Mouse (Mus musculus): ENCODE results near the gene Spag8. TPM values are rescaled to one million over a fixed set of nuclear protein-coding genes. Genes with fewer than 3 reads are reported as not detected.

The Spag8 gene
- polyA plus RNA-seq (2017; shearing (Covaris generic)), result not detected

DNA sequence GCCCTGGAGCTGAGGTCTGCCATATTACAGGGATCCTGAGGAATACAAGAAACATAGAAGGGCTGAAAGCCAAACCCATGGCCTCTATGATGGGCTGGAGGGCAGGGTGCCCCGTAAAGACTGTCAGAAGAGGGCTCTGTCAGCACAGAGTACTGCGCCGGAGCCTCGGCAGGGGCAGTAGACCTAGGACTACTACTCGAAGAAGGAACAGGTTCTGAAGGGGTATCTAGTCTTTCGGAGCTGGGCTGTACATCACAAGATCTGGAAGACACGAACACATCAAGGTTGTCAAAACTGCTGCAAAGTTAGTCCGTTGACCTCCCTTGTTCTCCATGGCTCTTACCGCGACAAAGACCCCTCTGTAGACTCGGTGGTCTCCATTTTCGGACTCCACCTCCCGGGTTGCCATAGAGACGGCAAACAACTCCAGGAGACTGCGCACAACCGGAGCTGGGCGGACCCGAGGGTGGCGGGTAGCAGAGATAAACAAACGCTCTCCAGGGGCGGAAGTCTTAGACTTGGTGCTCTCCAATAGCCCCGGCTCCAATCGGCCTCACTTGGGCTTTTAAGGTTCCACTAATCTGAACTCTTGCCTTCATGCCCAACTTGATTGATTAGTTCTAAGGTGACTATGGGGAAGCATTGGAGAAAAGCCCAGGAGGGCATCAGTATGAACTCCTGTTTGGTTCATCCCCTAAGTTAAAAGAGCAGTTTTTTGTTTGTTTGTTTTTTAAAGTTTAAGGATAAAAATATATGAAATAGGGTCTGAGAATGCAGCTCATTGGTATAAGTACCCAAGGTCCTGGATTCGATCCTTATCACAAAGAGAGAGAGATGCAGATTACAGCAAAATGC, at the start of gene Spag8:
TSS of gene Spag8 (minus strand) at position 434 of the 855 bp plus-strand sequence.
- no peak for ATAC-seq

DNA sequence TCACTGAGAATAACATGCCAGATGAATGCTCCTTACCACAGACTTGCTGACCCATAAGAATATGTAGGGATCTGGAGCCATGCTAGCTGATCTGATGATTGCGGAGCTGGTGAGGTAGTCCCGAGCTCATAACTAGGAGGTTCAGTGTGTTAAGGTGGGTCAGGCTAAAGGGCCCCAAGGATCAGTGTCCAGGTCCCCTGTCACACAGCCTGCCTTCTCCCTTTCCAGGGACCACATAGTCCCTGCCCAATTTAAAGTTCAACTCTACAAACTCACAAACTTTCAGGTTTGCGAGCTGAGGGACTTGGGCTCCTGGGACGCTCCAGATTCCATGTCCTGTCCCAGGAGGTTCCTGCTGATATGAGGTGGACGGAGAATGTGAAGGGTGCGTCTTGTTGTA, 47.3 kb upstream of the Spag8 start, which contains the start of gene Olfr70:
TSS of gene Olfr70 (minus strand) at position 101 of the 400 bp plus-strand sequence.
- no peak for ATAC-seq

- ATAC-seq, result no peak
These were observed 43.2 kb upstream of the Spag8 start for GRCm38 (mm10) chr4:43696561-43696960.

DNA sequence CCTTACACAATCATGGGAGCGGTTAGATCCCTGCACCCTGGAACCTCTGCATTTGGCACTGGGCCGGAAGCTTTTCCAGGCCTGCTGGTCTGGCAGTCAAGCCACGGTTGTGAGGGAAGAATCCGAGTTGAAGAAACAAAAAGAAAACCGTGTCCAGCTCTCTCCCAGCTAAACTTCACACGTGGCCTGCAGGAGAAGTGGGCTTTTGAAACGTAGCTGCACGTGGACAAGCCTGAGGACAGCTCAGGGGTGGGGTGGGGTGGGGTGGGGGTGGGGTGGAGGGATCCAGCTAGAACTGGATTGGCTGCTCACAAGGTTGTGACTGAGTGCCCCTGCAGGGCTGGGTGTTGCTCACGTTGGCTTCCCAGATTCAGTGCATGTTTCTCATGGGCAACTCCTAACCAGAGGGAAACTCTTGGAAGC, 41.9 kb upstream of the Spag8 start:
- ATAC-seq, result no peak

GRCm38 (mm10) chr4:43694439-43695248, 41.2 kb upstream of the Spag8 start:
- no peak for ATAC-seq

DNA sequence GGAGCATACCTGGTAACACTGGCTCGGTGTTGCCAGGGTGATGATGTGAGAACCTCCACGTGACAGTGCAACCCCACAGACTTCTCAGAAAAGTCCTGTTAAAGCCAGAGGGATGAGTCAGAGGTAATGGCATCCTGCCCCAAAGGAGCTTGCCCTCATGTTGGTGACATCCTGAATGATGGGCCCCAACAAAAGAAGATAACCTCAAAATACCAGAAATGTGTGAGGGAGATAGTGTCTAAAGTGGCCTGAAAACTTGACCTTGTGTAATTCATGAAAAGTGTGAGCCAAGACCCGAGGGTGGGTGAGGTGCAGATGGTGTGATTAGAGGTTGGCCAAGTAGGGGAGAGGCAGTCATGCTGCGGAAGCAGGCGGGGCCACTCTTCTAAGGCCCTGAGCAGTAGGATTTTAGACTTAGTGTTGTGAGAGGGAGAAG, 40.4 kb upstream of the Spag8 start:
- no peak for ATAC-seq

DNA sequence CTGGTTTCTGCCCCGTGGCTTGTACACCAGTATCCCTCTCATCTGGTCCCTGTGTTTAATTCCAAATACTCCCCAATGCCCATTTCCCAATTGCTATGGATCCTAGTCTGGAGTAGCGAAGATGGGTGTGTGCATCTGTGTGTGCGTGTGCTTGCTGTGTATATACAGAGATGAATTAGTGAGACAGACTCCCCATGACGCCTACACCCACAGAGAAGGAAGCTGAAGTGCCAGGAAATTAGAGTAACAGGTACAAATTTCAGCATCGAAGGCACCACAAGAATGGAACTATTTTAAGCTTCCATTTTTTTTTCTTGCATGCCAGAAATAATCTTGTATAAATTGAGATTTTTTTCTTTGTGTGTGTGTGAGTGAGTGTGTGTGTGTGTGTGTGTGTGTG, 37.6 kb upstream of the Spag8 start:
- no peak for ATAC-seq

GRCm38 (mm10) chr4:43690021-43690420, 36.6 kb upstream of the Spag8 start:
- no peak for ATAC-seq

GRCm38 (mm10) chr4:43679416-43680043, 26.1 kb upstream of the Spag8 start:
- no peak for ATAC-seq

GRCm38 (mm10) chr4:43678541-43678940, 25.1 kb upstream of the Spag8 start:
- ATAC-seq, result no peak

- no peak for ATAC-seq
These were observed 22.2 kb upstream of the Spag8 start for GRCm38 (mm10) chr4:43675608-43676007.

DNA sequence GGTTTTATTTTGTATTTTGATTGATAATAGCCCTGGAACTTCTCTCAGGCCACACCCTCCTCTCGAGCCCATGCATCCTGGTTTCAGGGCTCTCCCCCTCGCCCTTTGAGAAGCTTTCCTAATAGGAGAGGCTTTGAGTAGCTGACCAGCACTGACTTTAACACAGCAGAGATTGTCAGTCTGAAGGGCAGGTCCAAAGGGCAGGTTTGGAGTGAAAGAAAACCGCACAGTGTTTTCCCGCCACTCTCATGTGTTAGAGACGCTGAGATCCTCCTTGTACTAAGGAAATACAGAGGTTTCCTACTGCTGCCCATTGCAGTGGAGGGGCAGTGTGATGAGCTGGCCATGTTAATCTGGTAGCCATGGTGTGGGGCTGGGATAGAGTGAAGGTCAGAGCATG, 21.6 kb upstream of the Spag8 start:
- ATAC-seq, result no peak

GRCm38 (mm10) chr4:43673703-43674102, 20.3 kb upstream of the Spag8 start:
- no peak for ATAC-seq

DNA sequence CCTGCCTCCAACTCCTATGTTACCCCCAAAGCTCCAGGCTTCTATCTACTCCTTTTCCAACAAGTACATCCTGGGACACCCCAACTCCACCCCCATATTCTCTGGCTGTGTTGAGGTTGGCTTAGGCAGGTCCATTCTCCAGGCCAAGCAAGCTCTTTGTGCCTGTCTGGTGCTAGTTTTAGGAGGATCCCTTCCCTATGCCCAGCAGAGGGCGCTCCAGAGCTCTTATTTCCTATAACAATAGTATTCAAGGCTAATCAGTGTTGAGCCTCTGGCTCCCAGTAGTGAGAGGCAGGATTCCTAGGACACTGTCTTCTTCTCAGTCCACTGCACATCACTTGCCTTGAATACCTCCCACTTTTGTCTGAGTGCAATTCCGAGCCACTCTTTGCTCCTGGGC, 18.7 kb upstream of the Spag8 start:
- no peak for ATAC-seq

DNA sequence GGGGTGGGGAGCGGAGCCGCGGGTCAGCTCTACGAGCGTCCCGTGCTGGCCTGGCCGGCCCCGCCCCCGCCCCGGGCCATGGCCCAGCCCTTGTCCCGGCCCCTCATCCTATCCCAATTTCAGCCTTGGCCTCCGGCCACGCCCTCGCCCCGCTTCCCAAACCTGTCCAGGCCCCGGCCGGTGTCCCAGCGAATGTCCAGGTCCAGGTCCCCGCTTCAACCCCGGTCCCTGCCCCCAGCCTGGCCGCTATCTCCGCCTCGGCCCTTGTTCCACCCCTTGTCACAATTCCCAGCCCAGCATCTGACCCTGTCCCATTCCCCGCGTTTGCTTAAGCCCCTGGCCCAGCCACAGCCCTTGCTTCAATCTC, 16.0 kb upstream of the Spag8 start:
- ATAC-seq, result no peak

GRCm38 (mm10) chr4:43668782-43669427, 15.5 kb upstream of the Spag8 start, which contains the start of the genes Tmem8b and Fam221b:
TSS of gene Tmem8b (plus strand) at chr4:43668971.
TSS of gene Fam221b (minus strand) at chr4:43669145.
- ATAC-seq, result peak; percentile 99

DNA sequence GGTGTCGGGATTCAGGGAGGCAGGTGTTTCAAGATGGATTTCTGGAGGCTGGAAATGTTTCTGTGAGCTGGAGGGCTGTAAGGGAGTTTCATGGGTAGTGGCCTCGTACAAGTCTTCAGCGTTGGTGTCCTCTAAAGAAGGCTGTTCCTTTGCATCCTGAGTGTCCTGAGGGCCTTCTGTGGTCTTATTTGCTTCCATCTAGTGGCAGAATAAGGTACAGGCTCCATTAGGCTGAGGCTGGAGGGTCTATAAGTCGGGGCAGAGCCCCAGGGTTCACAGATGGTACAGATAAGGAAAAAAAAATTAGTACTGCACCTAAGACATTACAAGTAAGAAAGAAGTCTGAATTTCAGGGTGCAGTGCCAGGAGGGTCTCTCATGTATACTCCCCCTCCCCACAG, 13.0 kb upstream of the Spag8 start:
- no peak for ATAC-seq

GRCm38 (mm10) chr4:43657146-43657545, 3.8 kb upstream of the Spag8 start:
- ATAC-seq, result no peak

- peak; percentile 96 for ATAC-seq
These were observed 3.1 kb upstream of the Spag8 start, which contains the start of gene Hint2 for GRCm38 (mm10) chr4:43656339-43657109. TSS of gene Hint2 (minus strand) at chr4:43656466.

- ATAC-seq, result peak; percentile 5
These were observed 2.4 kb upstream of the Spag8 start for GRCm38 (mm10) chr4:43655656-43656338.

GRCm38 (mm10) chr4:43652726-43653125, 668 bp downstream of the Spag8 start:
- ATAC-seq, result no peak

Data from CD4-positive, CD25-positive, alpha-beta regulatory T cell, adult 4 months (primary cell).